Mouse (Mus musculus) heart, postnatal 0 days (tissue): ENCODE results near the gene Dyrk4. TPM values are rescaled to one million over a fixed set of nuclear protein-coding genes. Genes with fewer than 3 reads are reported as not detected.

Source experiments
- ATAC-seq: fragments of 200-750 bp; cut with Nextera tagmentation; 2 replicates; pipeline ENCODE4 v1.8.0; 2017; ENCODE audit warnings: low read depth, moderate number of reproducible peaks, moderate library complexity; ENCODE audit not compliant: insufficient read depth
- DNase-seq: peaks from one replicate; pipeline ENCODE4 v3.0.0-alpha.2; 2016; ENCODE audit warnings: low spot score
- H3K27ac ChIP-seq: fragments of 300-500 bp; sonication (generic); 2 replicates; pipeline ENCODE4 v1.5.1; 2014; ENCODE audit warnings: low read depth, mild to moderate bottlenecking
- H3K27me3 ChIP-seq: fragments of 300-500 bp; sonication (generic); 2 replicates; pipeline ENCODE4 v1.6.1; 2014; ENCODE audit warnings: low read length, mixed read lengths; ENCODE audit not compliant: control insufficient read depth, insufficient read depth
- H3K36me3 ChIP-seq: fragments of 300-500 bp; sonication (generic); replicated peaks from 2 replicates; pipeline ENCODE4 v1.6.1; 2014; ENCODE audit warnings: low read length, mixed read lengths; ENCODE audit not compliant: control insufficient read depth, insufficient read depth
- H3K4me1 ChIP-seq: fragments of 300-500 bp; sonication (generic); 2 replicates; pipeline ENCODE4 v1.6.1; 2014; ENCODE audit warnings: antibody characterized with exemption; ENCODE audit not compliant: control insufficient read depth, insufficient read depth
- H3K4me2 ChIP-seq: fragments of 300-500 bp; sonication (generic); 2 replicates; pipeline ENCODE4 v1.6.1; 2014; ENCODE audit warnings: low read depth, mild to moderate bottlenecking, low read length, moderate library complexity
- H3K4me3 ChIP-seq: fragments of 300-500 bp; sonication (generic); 2 replicates; pipeline ENCODE4 v1.5.1; 2014; ENCODE audit warnings: low read depth, low read length
- H3K9ac ChIP-seq: fragments of 300-500 bp; sonication (generic); replicated peaks from 2 replicates; pipeline ENCODE4 v1.6.1; 2014; ENCODE audit warnings: low read depth, low read length, mixed read lengths
- H3K9me3 ChIP-seq: fragments of 300-500 bp; sonication (generic); replicated peaks from 2 replicates; pipeline ENCODE4 v1.6.1; 2016; ENCODE audit warnings: low read length; ENCODE audit not compliant: control insufficient read depth
- CTCF ChIP-seq: IDR thresholded peaks from 2 replicates; pipeline ENCODE4 v1.5.1; 2016; ENCODE audit warnings: antibody characterized with exemption, control low read depth, low read depth
- EP300 ChIP-seq: IDR thresholded peaks from 2 replicates; pipeline ENCODE4 v1.6.1; 2016; ENCODE audit warnings: antibody characterized with exemption, low read depth
- WGBS: fragments of 180-500 bp; shearing (Covaris S2); extraction: QIAGEN DNeasy Blood & Tissue Kit; methylation state at CpG from one replicate; pipeline ENCODE4 v1.1.7; 2014; 5-methylcytosine and 5-hydroxymethylcytosine counted together
- polyA plus RNA-seq: library from polyadenylated mRNA; unstranded; fragments of >200 nt; fragmentation: Nextera tagmentation; extraction: Ambion mirVana; gene quantifications from 2 replicates; pipeline ENCODE4 v1.2.1, GENCODE M21; 2015
- total RNA-seq: library from RNA; depleted of rRNA; stranded (reverse); fragments of >200 nt; gene quantifications from 2 replicates; pipeline ENCODE4 v1.2.3, GENCODE M21; 2014; ENCODE audit warnings: low replicate concordance; rRNA removed

The Dyrk4 gene
- total and polyA plus RNA-seq, 2 experiments from 2014 or later = 0.05 TPM; not detected in 1

DNA sequence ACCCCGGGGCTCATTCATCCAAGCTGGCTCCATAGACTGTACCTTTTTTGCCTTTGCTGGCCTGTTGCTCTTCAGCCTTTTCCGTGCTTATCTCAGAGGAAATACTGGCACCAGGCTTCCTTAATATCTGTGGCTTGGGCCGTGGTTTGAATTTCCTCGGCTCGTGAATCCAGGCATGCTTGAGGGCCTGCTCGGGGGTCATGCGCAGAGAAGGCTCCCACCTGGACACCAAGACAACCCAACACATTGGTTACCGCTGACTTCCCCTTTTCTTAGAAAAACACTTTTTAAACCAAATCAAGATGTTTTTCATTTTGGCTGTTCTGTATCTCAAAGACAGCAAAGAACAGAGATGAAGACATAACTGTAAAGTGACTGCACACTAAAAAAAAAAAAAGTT lies 44.5 kb downstream of the Dyrk4 start:
- WGBS = 72% methylated on average over 8 of the region's 8 CpGs
- no peak overlapping the region for H3K4me2 ChIP-seq
- DNase-seq (no peak), ATAC-seq (no peak)
- H3K4me1 ChIP-seq = no peaks in the 10 kb centered on the region
- H3K9ac ChIP-seq = no peak overlapping the region
- no peak for TF ChIP-seq EP300
- TF ChIP-seq CTCF = no peak
- H3K27ac ChIP-seq = no peak overlapping the region
- H3K9me3 ChIP-seq = no peaks in the 10 kb centered on the region
- no peak overlapping the region for H3K4me3 ChIP-seq
- no peaks in the 10 kb centered on the region for H3K36me3 ChIP-seq
- H3K27me3 ChIP-seq = no peaks in the 10 kb centered on the region

DNA sequence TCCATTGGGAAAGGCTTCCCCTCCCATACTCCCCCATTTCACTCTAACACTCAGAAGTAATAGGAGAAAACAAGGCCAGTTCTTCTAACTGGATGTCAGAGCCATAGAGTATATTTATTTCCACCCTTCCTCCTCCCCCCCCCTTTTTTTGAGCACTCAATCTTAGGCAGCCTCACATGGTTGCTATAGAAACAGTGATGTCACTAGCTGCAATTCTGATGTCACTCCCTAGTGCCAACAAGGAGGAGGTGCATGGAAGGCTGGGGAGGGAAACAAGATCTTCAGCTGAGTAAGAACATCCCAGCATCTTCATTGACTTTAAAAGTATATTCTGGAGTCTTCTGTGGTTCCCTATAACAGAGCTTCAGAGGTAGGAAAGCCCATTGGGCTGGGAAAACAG lies 68.8 kb downstream of the Dyrk4 start, which contains the start of gene Akap3:
Gene Akap3, plus strand, starts transcription at position 218 of the 400 bp plus-strand sequence.
- no peak within 1 kb of the TSS for H3K9ac ChIP-seq
- DNase-seq (no peak), ATAC-seq (no peak)
- peaks cover 11% of the 10 kb centered on the region for H3K4me1 ChIP-seq
- TF ChIP-seq CTCF = no peak
- no peak for TF ChIP-seq EP300
- no peaks in the 10 kb centered on the region for H3K27me3 ChIP-seq
- H3K36me3 ChIP-seq = no peaks in the 10 kb centered on the region
- H3K27ac ChIP-seq = no peak within 1 kb of the TSS
- H3K4me3 ChIP-seq = no peak within 1 kb of the TSS
- no peaks in the 10 kb centered on the region for H3K9me3 ChIP-seq
- H3K4me2 ChIP-seq = no peak within 1 kb of the TSS

DNA sequence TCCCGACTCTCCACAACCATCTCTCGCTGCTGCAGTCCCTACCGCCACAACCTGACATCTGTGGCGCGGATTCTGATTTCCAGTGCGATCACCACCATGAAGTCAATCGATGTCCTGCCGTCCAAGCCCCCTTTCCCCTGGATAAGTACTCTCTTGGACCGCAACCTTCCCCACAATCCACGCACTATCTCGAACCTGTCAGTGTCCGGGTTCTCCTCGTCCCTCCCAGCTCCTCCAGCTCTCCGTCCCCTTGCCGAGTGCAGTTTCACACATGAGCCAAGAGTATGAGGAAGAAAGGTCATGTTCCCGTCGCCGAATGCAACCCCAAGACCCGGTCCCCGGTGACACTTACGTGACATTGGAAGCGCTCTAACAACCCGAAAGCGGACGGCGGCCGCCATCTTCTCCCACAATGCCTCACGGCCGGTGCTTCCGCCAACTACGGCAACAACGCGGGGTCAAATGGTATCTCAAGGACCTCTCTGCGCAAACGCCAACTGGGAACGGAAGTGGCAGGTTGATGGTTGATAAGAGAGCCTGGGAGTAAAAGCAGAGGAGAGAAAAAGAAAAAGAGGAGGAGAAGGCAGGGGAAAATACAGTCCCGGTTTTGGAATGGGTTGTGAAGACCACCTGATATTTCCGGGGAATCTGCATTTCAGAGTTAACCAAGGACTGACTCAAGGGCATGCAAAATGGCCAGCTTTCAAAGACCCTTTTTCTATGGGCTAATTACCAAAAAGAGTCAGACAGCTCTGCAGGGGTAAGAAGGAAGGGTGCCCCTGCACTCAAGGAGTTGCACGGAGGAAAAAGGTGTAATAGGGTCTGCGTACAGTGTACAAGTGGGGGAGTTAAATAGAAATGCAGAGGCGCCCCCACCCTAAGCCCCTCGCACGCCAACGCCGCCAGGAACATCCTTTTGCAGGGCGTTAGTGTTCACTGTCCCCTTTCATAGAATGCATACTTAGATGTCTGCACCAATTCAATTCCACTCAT lies 72.6 kb downstream of the Dyrk4 start, which contains the start of gene Ndufa9:
Gene Ndufa9, minus strand, starts transcription at position 425 of the 993 bp plus-strand sequence.
- Histone ChIP-seq H3K4me3 (peak within 1 kb of the TSS; percentile 92), H3K9ac (peak within 1 kb of the TSS; percentile 94), H3K27ac (peak within 1 kb of the TSS; percentile 85), H3K27me3 (no peaks in the 10 kb centered on the region), H3K36me3 (peaks cover 10% of the 10 kb centered on the region), H3K9me3 (no peaks in the 10 kb centered on the region), H3K4me1 (peaks cover 16% of the 10 kb centered on the region), H3K4me2 (peak within 1 kb of the TSS; percentile 88)
- peak; percentile 93 for DNase-seq
- 6% methylated on average over 46 of the region's 46 CpGs for WGBS
- TF ChIP-seq CTCF (no peak), EP300 (no peak)
- peak; percentile 89 for ATAC-seq

GRCm38 (mm10) chr6:126836628-126837027 lies 85.0 kb downstream of the Dyrk4 start:
- Histone ChIP-seq H3K9ac (no peak overlapping the region), H3K4me1 (no peaks in the 10 kb centered on the region), H3K27me3 (no peaks in the 10 kb centered on the region), H3K9me3 (no peaks in the 10 kb centered on the region), H3K4me2 (no peak overlapping the region), H3K4me3 (no peak overlapping the region), H3K27ac (no peak overlapping the region), H3K36me3 (peaks cover 99% of the 10 kb centered on the region)
- DNase-seq (no peak), ATAC-seq (no peak)
- 74% methylated on average over 8 of the region's 8 CpGs for WGBS
- TF ChIP-seq CTCF (no peak), EP300 (no peak)

Other genes starting within 250 kb of the Dyrk4 start
- 0.73 and 2.7 TPM in 2 replicates for gene Kcna6, start 181.2 kb downstream of the Dyrk4 start, total RNA-seq
- gene Kcna6, start 181.2 kb downstream of the Dyrk4 start, polyA plus RNA-seq = 0.45 and 0.57 TPM in 2 replicates
- 532 and 638 TPM in 2 replicates for gene Ndufa9, start 72.7 kb downstream of the Dyrk4 start, total RNA-seq
- gene Ndufa9, start 72.7 kb downstream of the Dyrk4 start, polyA plus RNA-seq = 799 and 823 TPM in 2 replicates
- not detected in 2 replicates for gene Akap3, start 68.7 kb downstream of the Dyrk4 start, total RNA-seq
- gene Akap3, start 68.7 kb downstream of the Dyrk4 start, polyA plus RNA-seq = not detected in 2 replicates
- gene Rad51ap1, start 17.7 kb upstream of the Dyrk4 start, total RNA-seq = 12.9 and 14.9 TPM in 2 replicates
- gene Rad51ap1, start 17.7 kb upstream of the Dyrk4 start, polyA plus RNA-seq = 9.4 and 9.5 TPM in 2 replicates
- 3.8 and 5.3 TPM in 2 replicates for gene D6Wsu163e, start 18.1 kb upstream of the Dyrk4 start, total RNA-seq
- 10.7 and 11.9 TPM in 2 replicates for gene D6Wsu163e, start 18.1 kb upstream of the Dyrk4 start, polyA plus RNA-seq
- gene Fgf6, start 93.7 kb upstream of the Dyrk4 start, total RNA-seq = not detected in 2 replicates
- not detected in 2 replicates for gene Fgf6, start 93.7 kb upstream of the Dyrk4 start, polyA plus RNA-seq
- 1.1 TPM in 1 of 2 replicates, not detected in the other for gene Fgf23, start 151.1 kb upstream of the Dyrk4 start, total RNA-seq
- 0.05 TPM in 1 of 2 replicates, not detected in the other for gene Fgf23, start 151.1 kb upstream of the Dyrk4 start, polyA plus RNA-seq
- gene Tigar, start 187.7 kb upstream of the Dyrk4 start, total RNA-seq = 9.0 and 21.1 TPM in 2 replicates
- gene Tigar, start 187.7 kb upstream of the Dyrk4 start, polyA plus RNA-seq = 14.4 and 15.6 TPM in 2 replicates
- gene Ccnd2, start 230.4 kb upstream of the Dyrk4 start, total RNA-seq = 31.1 and 34.5 TPM in 2 replicates
- 383 and 392 TPM in 2 replicates for gene Ccnd2, start 230.4 kb upstream of the Dyrk4 start, polyA plus RNA-seq